Mouse (Mus musculus): Measurements from ENCODE around the gene Calm1. TPM values are rescaled to one million over a fixed set of nuclear protein-coding genes. Genes with fewer than 3 reads are reported as not detected.

Gene Calm1
- polyA plus RNA-seq, 1 experiment, result 402 TPM

GRCm38 (mm10) chr12:100222322-100222993 is 23.2 kb downstream of the Calm1 start:
- no peak for DNase-seq (ENCODE audit: low read depth)

DNA sequence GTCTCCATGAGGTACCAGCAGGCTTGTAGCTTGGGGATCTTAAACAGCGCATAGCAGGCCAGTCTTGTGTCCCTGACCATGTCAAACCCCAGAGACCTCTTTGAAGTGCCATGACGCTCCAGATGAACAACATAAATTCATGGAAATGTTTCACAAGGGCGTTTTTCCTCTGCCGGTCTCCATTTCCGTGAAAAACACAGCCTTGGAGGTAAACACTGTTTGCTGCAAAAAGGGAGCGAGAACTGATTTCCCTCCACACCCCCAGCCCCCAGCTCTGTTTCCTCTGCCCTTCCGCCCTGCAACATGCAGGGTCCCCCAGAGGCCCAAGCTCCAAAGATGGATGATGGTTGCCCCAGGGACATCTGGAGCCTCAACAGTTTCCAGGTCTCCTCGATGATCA is 24.3 kb downstream of the Calm1 start:
- DNase-seq (ENCODE audit: low read depth), result no peak

GRCm38 (mm10) chr12:100225196-100225595 is 26.0 kb downstream of the Calm1 start:
- DNase-seq (ENCODE audit: low read depth), result no peak

DNA sequence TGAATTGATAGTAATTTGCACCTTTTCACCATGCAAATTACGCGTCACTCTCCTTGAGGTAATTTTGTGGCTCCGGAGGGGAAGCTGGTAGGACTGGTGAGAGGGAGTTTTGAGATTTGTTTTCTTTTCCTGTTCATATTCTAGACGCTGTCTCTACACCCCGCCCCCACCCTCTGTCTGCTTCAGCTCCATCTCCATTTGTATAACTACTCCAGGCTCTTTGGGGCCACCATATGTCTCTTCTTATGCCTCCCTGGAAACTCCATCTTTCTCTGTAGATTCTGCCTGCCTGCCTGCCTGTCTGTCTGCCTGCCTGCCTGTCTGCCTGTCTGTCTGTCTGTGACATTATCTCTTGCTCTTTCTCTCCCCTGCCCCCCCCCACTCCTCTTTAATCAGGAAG is 26.8 kb downstream of the Calm1 start:
- DNase-seq (ENCODE audit: low read depth), result no peak

DNA sequence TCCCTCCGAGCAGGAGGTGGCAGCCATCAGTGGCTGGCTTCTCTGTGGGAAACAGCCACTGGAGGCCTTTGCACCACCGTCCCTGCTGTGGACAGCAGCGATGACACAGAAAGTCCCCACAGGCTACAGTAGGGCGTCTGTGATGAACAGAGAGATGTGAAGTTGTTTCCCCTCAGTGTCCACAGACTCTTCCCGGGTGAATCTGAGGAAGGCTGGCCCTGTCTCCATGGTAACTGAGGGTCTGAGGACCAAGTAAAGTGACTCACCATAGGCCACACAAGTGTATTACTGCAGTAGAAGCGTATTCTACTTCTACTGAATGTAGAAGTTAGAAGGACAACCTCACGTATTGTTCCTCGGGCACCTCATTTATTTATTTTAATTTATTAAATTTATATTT is 27.4 kb downstream of the Calm1 start:
- no peak for DNase-seq (ENCODE audit: low read depth)

DNA sequence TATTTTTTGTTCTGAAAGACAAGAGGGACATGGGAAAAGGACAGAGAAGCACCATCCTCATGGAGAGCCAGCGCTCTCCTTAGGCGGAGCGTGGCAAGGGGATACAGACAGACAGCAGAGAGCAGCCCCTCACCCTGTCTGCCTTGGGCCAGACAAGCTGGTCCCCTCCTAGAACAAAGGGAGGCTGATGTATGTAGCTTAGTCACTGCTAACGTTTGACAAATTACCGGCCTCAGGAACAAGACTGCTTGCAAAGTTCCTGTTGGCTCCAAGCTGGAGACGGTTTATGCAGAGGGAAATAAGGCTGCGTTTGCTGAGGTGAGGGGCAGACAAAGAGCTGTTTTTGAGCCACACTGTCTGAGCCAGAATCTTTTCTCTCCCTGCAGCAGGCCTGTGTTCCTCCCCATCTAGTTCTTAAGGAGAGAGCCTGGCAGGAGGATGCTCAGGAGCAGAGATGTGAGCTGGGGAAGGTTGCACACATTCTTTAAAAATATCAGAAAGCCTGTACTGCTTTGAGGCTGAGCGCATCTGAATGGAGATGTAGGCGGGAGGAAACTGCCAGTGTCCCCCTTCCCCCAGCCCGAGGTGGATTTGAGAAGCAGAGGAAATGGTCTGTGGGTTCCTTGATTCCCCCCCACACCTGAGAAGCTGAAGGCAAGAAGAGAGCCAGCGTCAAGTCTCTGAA is 28.9 kb downstream of the Calm1 start:
- DNase-seq (ENCODE audit: low read depth), result no peak

DNA sequence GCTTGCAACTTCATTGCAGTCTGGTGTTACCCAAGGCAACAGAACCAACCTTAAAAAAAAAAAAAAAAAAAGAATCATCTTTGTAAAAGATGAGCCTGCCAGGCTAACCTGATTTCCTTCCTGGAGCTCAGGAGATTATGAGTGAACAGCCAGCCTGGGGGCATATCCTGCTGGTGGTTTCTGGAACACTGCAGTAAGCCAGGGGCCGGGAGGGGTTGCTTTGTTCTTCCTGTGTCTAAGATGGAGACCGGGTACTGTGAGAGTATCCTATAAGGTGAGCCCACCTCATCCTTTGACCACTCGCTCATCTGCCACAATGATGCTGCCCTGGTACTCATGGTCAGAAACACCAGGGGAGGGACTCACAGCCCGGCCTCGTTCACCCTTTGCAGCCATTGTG is 35.0 kb downstream of the Calm1 start:
- DNase-seq (ENCODE audit: low read depth), result no peak

DNA sequence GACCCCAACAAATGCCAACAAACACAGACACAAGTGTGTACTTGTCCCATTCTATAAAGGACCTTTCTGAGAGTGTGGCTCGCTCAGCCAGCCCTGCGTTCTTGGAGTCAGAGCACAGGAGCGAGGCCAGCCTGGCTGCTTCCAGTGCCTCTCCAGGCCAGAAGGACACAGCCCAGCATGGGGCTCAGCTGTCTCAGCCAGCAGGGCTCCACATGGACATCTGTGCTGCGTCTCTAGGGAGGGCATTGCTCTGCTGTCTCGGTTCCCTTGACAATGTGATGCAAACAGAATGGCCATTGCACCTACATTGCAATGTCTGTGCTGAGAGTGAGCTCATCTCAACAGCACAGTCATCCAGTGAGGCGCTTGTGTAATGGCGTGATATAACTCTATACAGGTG is 35.7 kb downstream of the Calm1 start:
- no peak for DNase-seq (ENCODE audit: low read depth)

DNA sequence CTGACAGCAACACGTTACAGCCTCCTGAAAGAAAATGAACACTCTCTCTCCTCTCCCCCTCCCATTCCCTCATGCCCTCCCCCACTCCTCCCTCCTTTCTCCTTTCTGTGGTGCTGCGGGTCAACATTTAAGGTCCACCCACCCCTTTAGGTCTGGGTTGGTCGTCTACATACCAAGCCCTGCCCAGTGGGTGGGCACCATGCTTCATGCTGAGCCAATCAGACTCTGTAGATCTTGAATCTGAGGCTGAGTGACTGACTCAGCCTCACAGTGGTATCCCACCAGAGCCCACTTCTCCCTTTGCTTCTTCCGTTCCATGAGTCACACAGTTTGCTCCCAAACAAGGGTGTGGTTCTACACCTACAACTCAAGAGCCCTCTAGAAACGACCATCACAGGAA is 36.2 kb downstream of the Calm1 start:
- no peak for DNase-seq (ENCODE audit: low read depth)

- DNase-seq (ENCODE audit: low read depth), result no peak
These were observed 40.2 kb downstream of the Calm1 start for GRCm38 (mm10) chr12:100239404-100239803.

- DNase-seq (ENCODE audit: low read depth), result no peak
These were observed 40.6 kb downstream of the Calm1 start for GRCm38 (mm10) chr12:100239807-100240206.

DNA sequence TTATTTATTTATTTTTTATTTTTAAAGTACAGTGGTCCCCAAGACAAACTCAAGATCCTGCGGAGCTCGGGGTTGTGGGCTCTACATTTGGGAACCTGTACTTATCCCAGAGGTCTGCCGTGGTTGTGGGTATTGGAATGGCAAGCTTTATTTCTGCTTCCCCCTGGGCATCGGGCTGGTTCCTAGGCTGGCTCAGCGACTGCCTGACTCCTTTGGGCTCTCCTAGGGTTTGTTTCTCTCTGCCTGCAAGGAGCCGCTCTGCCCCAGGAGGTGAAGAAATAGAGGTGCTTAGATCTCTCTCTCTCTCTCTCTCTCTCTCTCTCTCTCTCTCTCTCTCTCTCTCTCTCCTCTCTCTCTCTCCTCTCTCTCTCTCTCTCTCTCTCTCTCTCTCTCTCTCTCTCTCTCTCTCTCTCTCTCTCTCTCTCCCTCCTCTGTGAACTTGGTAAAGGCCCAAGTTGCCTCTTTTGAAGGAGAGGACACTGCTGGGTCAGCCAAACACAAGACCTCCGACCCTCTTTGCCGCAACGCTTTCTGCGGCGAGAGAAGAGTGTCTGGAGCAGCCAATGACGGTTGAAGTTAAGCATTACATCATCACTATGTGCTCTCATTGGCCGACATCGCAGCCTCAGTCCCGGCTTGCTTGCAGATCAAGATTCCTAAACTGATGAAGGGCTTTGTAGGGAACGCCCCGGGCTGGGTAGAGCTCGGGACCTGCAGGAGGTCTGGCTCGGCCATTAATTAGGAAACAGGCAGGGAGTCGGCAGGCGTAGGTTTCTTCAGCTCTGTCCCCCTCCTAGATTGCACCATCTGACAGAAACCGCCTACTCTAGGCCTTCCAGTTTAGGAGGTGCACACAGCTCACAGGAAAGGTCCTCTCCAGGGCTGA is 42.9 kb downstream of the Calm1 start:
- DNase-seq (ENCODE audit: low read depth), result no peak

DNA sequence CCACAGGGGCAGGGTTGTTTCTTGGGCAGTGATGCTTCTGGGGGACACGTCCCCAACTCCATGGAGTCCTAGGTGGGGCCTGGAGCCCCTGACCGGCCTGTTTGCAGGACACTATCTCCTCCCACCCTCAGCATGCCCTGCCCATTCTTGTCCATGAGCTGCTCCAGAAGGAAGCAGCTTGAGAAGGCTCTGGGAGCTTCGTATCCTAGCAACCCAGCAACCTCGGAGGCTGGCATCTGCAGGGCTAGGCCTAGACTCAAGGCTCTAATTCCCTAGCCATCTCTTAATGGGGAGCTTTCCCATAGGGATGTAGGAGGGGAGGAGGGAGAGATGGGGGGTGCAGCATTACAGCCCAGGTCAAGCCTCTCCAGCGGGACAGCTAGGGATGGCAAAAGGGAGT is 45.3 kb downstream of the Calm1 start:
- DNase-seq (ENCODE audit: low read depth), result no peak

DNA sequence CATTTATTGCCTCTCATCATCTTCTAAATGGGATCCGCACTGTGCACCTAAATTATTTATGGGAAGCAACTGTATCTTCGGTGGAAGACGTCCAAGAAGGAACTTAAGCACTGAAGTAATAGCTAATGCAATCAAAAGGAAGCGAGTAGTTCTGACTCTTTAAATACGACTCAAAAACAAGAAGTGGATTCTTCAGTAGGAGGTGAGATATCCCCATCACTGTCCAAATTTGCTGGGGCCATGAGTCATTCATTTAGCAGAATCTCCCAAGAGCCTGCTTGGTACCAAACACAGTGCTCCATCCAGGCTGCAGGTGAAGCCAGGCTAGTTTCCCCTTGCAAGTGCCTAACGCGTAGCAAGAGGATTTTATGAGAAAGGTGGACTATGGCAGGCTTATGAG is 49.9 kb downstream of the Calm1 start:
- DNase-seq (ENCODE audit: low read depth), result no peak

- no peak for DNase-seq (ENCODE audit: low read depth)
These were observed 55.2 kb downstream of the Calm1 start for GRCm38 (mm10) chr12:100254471-100254870.

GRCm38 (mm10) chr12:100255441-100255949 is 56.3 kb downstream of the Calm1 start:
- DNase-seq (ENCODE audit: low read depth), result no peak

- no peak for DNase-seq (ENCODE audit: low read depth)
These were observed 58.5 kb downstream of the Calm1 start for GRCm38 (mm10) chr12:100257779-100258178.

Other genes starting within 250 kb of the Calm1 start
- gene Kcnk13, start 234.9 kb upstream of the Calm1 start, polyA plus RNA-seq (2012; rRNA removed), result 0.52 and 0.85 TPM in 2 replicates
- gene Psmc1, start 89.3 kb upstream of the Calm1 start, polyA plus RNA-seq (2012; rRNA removed), result 49.2 and 50.1 TPM in 2 replicates
- gene Nrde2, start 39.8 kb upstream of the Calm1 start, polyA plus RNA-seq (2012; rRNA removed), result 9.0 and 10.3 TPM in 2 replicates